Mouse (Mus musculus): ENCODE measurements around the gene Stmnd1. TPM values are rescaled to one million over a fixed set of nuclear protein-coding genes. Genes with fewer than 3 reads are reported as not detected.

Gene Stmnd1
- polyA plus RNA-seq, 1 experiment: not detected

GRCm38 (mm10) chr13:46254171-46254570 lies 19.4 kb upstream of the Stmnd1 start:
- WGBS: 64% methylated on average over 5 of the region's 5 CpGs
- TF ChIP-seq POLR2A (IDR thresholded peaks at IDR 0.05; ENCODE audit: insufficient read depth, low read depth, low read length) (no peak), CTCF (IDR thresholded peaks at IDR 0.05; ENCODE audit: insufficient read depth, low read depth, low read length) (no peak)
- Histone ChIP-seq H3K4me1 (ENCODE audit: control insufficient read depth, insufficient read depth, low read length) (peaks cover 9% of the 10 kb centered on the region), H3K4me3 (ENCODE audit: insufficient read depth, low read depth, low read length) (no peak overlapping the region), H3K27ac (ENCODE audit: insufficient read depth, low read depth, low read length) (no peak overlapping the region)

DNA sequence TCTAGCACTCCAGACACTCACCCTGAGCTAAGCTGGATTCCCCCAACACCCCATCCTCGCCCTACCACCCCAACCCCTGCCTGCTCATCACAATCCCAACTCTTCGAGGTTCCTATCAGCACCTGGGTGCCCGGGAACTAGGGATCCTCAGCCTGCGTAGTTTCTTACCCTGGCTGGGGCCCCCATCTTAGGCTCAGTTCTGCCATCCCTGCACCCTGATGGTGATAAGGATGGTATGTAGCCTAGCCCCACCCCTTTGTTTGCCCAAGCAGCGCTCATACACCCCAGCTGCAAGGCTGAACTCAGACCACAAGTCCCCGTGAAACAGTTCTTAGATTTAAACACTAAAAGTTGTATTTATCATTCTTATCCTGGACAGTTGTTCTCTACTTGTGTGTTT lies 17.9 kb upstream of the Stmnd1 start:
- H3K27ac ChIP-seq (ENCODE audit: insufficient read depth, low read depth, low read length): no peak overlapping the region
- no peak overlapping the region for H3K4me3 ChIP-seq (ENCODE audit: insufficient read depth, low read depth, low read length)
- TF ChIP-seq CTCF (IDR thresholded peaks at IDR 0.05; ENCODE audit: insufficient read depth, low read depth, low read length) (no peak), POLR2A (IDR thresholded peaks at IDR 0.05; ENCODE audit: insufficient read depth, low read depth, low read length) (no peak)
- WGBS: 96% methylated on average over 6 of the region's 6 CpGs
- peaks cover 9% of the 10 kb centered on the region for H3K4me1 ChIP-seq (ENCODE audit: control insufficient read depth, insufficient read depth, low read length)

DNA sequence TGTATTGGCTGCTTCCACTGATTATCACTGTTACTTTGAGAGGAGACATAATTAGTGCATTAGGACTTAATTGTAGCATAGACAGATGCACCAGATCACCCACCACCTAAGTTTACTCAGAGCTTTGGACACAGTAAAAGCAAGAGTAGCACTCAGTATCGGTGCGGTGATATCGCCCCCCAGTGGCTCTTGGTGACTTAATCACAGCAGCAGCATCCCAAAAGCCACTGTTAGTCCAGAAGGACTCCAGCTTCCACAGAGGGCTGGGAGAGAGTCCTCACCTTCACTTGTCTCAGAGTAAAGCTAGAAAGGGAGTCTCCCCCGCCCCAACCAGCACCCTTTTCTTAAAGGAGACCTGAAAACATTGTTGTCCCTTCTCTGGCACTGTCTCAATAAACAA lies 15.7 kb upstream of the Stmnd1 start:
- peaks cover 4% of the 10 kb centered on the region for H3K4me1 ChIP-seq (ENCODE audit: control insufficient read depth, insufficient read depth, low read length)
- no peak overlapping the region for H3K4me3 ChIP-seq (ENCODE audit: insufficient read depth, low read depth, low read length)
- no peak overlapping the region for H3K27ac ChIP-seq (ENCODE audit: insufficient read depth, low read depth, low read length)
- 1% methylated on average over 4 of the region's 4 CpGs for WGBS
- no peak for TF ChIP-seq POLR2A (IDR thresholded peaks at IDR 0.05; ENCODE audit: insufficient read depth, low read depth, low read length)
- peak; percentile 53; the same call in 1 of the 2 replicates for TF ChIP-seq CTCF (IDR thresholded peaks at IDR 0.05; ENCODE audit: insufficient read depth, low read depth, low read length)

- Histone ChIP-seq H3K4me3 (ENCODE audit: insufficient read depth, low read depth, low read length) (no peak overlapping the region), H3K4me1 (ENCODE audit: control insufficient read depth, insufficient read depth, low read length) (no peaks in the 10 kb centered on the region; the same call in 1 of the 2 replicates)
- WGBS: 79% methylated on average over 4 of the region's 4 CpGs
Observed at GRCm38 (mm10) chr13:46259526-46259925, 14.0 kb upstream of the Stmnd1 start.

DNA sequence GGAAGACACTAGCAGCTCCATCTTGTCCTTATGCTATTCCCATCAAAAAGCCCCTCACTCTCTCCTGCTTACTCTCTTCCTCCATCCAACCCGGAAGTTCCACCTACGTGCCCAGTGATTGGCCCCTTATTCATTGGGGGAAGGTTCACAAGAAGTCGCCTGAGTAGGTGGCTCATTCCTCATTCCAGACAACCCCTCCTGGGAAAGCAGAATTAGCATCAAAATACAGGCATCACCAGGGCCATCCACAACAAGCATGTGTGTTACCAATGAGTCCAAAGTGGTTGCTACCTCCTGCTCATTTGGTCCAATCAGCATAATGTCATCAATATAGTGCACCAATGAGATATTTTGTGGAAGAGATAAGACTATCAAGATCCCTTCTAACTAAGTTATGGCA lies 12.3 kb upstream of the Stmnd1 start:
- WGBS: 83% methylated on average over 3 of the region's 3 CpGs
- H3K27ac ChIP-seq (ENCODE audit: insufficient read depth, low read depth, low read length): no peak overlapping the region
- TF ChIP-seq POLR2A (IDR thresholded peaks at IDR 0.05; ENCODE audit: insufficient read depth, low read depth, low read length) (no peak), CTCF (IDR thresholded peaks at IDR 0.05; ENCODE audit: insufficient read depth, low read depth, low read length) (no peak)
- H3K4me3 ChIP-seq (ENCODE audit: insufficient read depth, low read depth, low read length): no peak overlapping the region
- H3K4me1 ChIP-seq (ENCODE audit: control insufficient read depth, insufficient read depth, low read length): no peaks in the 10 kb centered on the region

More at GRCm38 (mm10) chr13:46259526-46259925, 14.0 kb upstream of the Stmnd1 start:
- H3K27ac ChIP-seq (ENCODE audit: insufficient read depth, low read depth, low read length): no peak overlapping the region
- TF ChIP-seq POLR2A (IDR thresholded peaks at IDR 0.05; ENCODE audit: insufficient read depth, low read depth, low read length): no peak
- TF ChIP-seq CTCF (IDR thresholded peaks at IDR 0.05; ENCODE audit: insufficient read depth, low read depth, low read length): no peak

GRCm38 (mm10) chr13:46267783-46268182 lies 5.7 kb upstream of the Stmnd1 start:
- TF ChIP-seq POLR2A (IDR thresholded peaks at IDR 0.05; ENCODE audit: insufficient read depth, low read depth, low read length) (no peak), CTCF (IDR thresholded peaks at IDR 0.05; ENCODE audit: insufficient read depth, low read depth, low read length) (no peak)

DNA sequence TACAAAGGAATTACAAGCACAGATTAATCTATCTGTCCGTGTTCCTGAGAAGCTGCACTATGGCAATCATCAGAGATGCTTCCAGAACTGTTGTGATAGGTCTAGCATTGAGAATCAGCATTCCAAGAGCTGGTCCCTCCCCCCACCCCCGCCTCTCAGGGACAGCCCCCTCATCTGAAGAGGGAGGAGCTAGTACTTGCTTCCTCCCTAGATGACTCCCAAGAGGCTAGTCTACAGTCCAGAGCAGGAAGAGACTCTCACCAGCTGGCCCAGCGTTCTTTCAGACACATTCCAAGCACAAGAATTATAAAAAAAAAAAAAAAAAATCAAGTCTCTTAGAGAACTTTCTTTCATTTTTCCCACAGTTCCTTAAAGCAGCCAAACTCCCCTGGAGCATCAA lies 5.2 kb upstream of the Stmnd1 start:
- 23% methylated on average over 3 of the region's 3 CpGs for WGBS
- TF ChIP-seq CTCF (IDR thresholded peaks at IDR 0.05; ENCODE audit: insufficient read depth, low read depth, low read length) (no peak), POLR2A (IDR thresholded peaks at IDR 0.05; ENCODE audit: insufficient read depth, low read depth, low read length) (no peak)
- H3K27ac ChIP-seq (ENCODE audit: insufficient read depth, low read depth, low read length): no peak overlapping the region
- peaks cover 15% of the 10 kb centered on the region for H3K4me1 ChIP-seq (ENCODE audit: control insufficient read depth, insufficient read depth, low read length)
- no peak overlapping the region for H3K4me3 ChIP-seq (ENCODE audit: insufficient read depth, low read depth, low read length)

More at GRCm38 (mm10) chr13:46267783-46268182, 5.7 kb upstream of the Stmnd1 start:
- H3K4me3 ChIP-seq (ENCODE audit: insufficient read depth, low read depth, low read length): no peak overlapping the region
- no peak overlapping the region for H3K27ac ChIP-seq (ENCODE audit: insufficient read depth, low read depth, low read length)
- peaks cover 13% of the 10 kb centered on the region for H3K4me1 ChIP-seq (ENCODE audit: control insufficient read depth, insufficient read depth, low read length)

DNA sequence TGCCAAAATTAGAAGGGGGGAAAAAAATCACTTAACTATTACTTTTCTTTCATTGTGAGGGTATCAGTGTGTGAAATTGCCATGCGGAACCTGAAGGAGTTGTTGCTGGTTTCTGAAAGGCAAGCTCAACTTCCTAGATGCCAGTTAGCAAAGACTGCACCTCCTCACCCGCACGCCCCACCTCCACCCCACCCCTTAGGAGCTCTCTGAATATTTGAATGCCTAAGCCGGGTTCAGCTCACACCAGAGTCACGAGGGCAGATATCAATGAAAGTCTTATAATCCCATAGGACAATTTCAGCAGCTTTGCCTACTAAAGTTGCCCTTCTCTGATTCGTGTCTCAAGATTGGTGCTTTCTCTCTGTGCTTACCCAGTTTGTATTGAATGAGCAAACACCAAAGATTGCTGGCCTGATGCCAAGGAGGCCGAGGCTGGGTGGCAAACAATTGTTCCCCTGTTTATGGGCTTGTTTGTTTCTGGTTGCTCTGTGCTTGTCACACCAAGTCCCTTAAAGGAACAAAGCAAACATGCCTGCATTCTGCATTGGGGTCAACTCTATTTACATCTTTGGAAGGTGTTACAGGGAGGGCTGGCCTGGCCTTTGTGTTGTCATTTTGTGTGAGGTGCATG lies 4.6 kb upstream of the Stmnd1 start:
- peaks cover 19% of the 10 kb centered on the region for H3K4me1 ChIP-seq (ENCODE audit: control insufficient read depth, insufficient read depth, low read length)
- WGBS: 10% methylated on average over 7 of the region's 7 CpGs
- TF ChIP-seq CTCF (IDR thresholded peaks at IDR 0.05; ENCODE audit: insufficient read depth, low read depth, low read length): no peak
- TF ChIP-seq POLR2A (IDR thresholded peaks at IDR 0.05; ENCODE audit: insufficient read depth, low read depth, low read length): no peak
- H3K4me3 ChIP-seq (ENCODE audit: insufficient read depth, low read depth, low read length): no peak overlapping the region
- no peak overlapping the region for H3K27ac ChIP-seq (ENCODE audit: insufficient read depth, low read depth, low read length)

- no peak for TF ChIP-seq POLR2A (IDR thresholded peaks at IDR 0.05; ENCODE audit: insufficient read depth, low read depth, low read length)
- no peak for TF ChIP-seq CTCF (IDR thresholded peaks at IDR 0.05; ENCODE audit: insufficient read depth, low read depth, low read length)
- no peak overlapping the region for H3K4me3 ChIP-seq (ENCODE audit: insufficient read depth, low read depth, low read length)
- peaks cover 28% of the 10 kb centered on the region for H3K4me1 ChIP-seq (ENCODE audit: control insufficient read depth, insufficient read depth, low read length)
- WGBS: 20% methylated on average over 17 of the region's 17 CpGs
- no peak overlapping the region for H3K27ac ChIP-seq (ENCODE audit: insufficient read depth, low read depth, low read length)
Observed at GRCm38 (mm10) chr13:46272811-46273452, 589 bp upstream of the Stmnd1 start.

Measured in olfactory bulb, adult 2 months (tissue).